Mouse (Mus musculus): ENCODE measurements around the gene Mgmt.

DNA sequence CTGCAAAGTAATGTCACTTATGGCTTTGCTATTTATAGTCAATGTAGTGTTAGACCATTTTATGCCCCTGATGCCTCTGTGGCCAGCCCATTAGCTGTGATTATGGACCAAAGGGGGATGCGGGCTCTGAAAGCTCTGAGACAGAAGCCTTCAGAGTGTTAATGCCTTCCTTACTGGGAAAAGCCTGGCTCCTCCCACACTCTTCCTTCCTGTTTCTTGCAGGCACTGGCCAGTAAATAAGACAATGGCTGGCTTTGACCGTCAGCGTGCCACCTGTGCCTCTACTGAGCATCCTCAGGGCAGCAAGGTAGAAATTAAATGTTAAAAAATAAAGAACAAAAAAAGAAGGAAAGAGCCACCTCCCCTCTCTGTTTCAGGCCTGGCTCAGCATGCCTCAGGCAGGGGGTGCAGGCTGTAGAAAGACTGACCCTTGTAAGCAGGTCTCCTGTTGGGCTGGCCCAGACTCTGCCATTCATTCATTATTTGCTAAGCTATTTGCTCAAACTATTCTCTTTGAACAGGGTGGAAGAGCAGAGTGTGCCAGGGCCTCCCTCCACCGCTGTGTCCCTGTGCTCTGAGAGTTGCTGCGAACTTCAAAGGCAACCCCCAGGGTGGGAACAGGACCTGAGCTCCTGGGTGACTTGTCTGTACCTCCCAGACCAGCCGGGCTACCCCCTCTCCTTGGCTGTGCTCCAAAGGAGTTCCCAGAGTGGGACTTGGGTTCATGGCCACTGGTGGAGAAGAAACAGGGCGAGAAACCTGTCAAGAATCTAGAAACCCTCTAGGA, 29.5 kb upstream of the Mgmt start:
- TF ChIP-seq POLR2A (IDR thresholded peaks at IDR 0.05; ENCODE audit: borderline replicate concordance, low read depth, low read length) (no peak), CTCF (IDR thresholded peaks at IDR 0.05; ENCODE audit: low read depth, low read length) (no peak)

Data from bone marrow macrophage, adult 2 months (primary cell).